Mouse (Mus musculus): Measurements from ENCODE around the gene Glis1.

DNA sequence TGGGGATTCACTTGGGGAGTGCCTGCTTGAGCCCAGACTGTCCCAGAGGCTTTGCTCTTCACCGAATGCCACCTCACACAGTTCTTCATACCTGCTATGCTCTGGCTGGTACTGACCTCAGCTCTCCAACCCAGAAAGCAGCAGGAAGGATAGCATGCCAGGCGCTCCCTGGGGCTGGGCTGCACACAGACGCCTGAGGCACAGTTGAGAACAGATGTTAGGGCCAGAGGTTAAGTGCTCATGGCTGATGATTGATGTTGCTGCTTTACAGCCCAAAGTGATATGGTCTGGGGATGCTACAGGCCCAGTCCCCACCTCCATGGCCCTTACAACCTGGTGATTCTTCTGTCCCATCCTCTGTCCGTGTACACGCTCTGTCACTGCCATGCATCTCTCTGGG is 190.6 kb downstream of the Glis1 start:
- TF ChIP-seq POLR2A (IDR thresholded peaks at IDR 0.05; ENCODE audit: insufficient read depth, low read depth, low read length) (no peak), CTCF (IDR thresholded peaks at IDR 0.05; ENCODE audit: insufficient read depth, low read depth, low read length) (no peak)
